Mouse (Mus musculus): ENCODE data around the gene 1110032A03Rik. TPM values are rescaled to one million over a fixed set of nuclear protein-coding genes. Genes with fewer than 3 reads are reported as not detected.
A peak's percentile ranks its signal among the peaks of the same experiment; 100 is the strongest.

The 1110032A03Rik gene
- total RNA-seq (2018; cell fraction: chromatin; rRNA removed), result 10 to 100 TPM in 8 of 26 experiments, 1 to 10 TPM in 18; 1.6 to 25.2 (median 6.7) TPM
- 10 to 100 TPM; 13.7 to 32.0 (median 18.3) TPM for total RNA-seq (2018; cell fraction: cytosol; rRNA removed)
- total RNA-seq (2018; cell fraction: nucleus; rRNA removed), result 10 to 100 TPM in 7 of 26 experiments, 1 to 10 TPM in 19; 1.5 to 19.7 (median 7.3) TPM
- 11.0 to 58.1 TPM (median 28.0 TPM) in 3 replicates for polyA plus RNA-seq (2018)

DNA sequence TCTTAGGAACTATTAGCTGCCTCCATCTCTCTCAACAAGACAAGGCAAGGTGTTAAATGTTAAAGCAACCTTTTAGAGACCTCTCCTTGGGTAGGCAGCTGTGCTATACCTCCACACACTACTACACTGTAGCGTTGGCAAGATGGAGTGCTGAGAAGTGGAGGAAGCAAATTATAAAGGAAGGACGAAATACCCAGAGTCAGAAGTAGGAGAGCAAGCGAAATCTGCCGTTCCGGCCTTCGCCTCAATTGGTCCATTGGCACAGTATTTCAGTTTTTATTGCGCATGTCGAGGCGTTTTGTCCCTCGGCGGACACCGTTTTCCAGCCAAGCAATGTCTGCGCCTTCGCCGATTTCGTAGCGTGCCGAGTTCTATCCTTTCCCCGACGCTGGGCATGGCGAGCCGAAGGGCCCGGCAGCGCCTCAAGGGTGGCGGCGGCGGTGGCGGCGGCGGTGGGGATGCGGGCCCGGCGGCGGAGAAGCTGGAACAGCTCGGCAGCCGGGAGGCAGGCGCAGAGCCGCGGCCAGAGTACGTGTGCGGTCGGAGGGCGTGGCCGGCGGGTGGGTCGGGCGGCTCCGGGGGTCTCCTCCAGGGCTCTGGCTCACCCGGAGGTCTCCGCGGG is at the start of gene 1110032A03Rik, which contains the start of gene Alg9:
1110032A03Rik (minus strand) TSS at position 530 of the 622 bp plus-strand sequence.
Alg9 (plus strand) TSS at position 29 of the 622 bp plus-strand sequence.
- H3K4me3 ChIP-seq (ENCODE audit: inconsistent target), result peak within 1 kb of the TSS; percentile 48
- peak within 1 kb of the TSS; percentile 65 for H3K27ac ChIP-seq
- H3K36me3 ChIP-seq (ENCODE audit: inconsistent target), result no peaks in the 10 kb centered on the region
- WGBS (ENCODE audit: missing documents), result under 1% methylated on average over 50 of the region's 51 CpGs
- no peaks in the 10 kb centered on the region; the same call in 1 of the 2 replicates for H3K79me2 ChIP-seq (ENCODE audit: inconsistent target)

- Histone ChIP-seq H3K79me2 (ENCODE audit: inconsistent target) (no peaks in the 10 kb centered on the region), H3K36me3 (ENCODE audit: inconsistent target) (peaks cover 6% of the 10 kb centered on the region; the same call in 1 of the 2 replicates), H3K27ac (no peak overlapping the region), H3K4me3 (ENCODE audit: inconsistent target) (no peak overlapping the region)
- WGBS (ENCODE audit: missing documents), result 93% methylated on average over 10 of the region's 11 CpGs
Observed at GRCm38 (mm10) chr9:50823779-50824453, 48.6 kb upstream of the 1110032A03Rik start.

DNA sequence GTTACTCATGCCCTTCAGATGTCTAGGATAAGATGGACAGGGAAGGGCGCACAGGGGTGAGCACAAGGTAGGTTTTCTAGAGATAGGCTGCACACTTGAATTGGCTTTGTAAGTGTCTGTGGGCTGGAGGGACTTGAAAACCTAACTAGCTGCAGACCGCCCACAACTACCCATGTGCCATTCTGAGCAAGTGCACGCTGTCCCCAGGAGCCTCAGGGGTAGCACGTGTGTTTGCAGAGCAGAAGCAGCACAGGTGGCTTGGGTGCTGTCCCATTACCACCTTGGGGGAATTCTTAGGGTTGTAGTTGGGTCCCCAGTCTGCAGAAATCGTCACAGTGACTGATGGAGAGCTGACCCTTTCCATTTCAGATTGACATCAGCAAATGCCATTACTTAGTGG is 46.9 kb upstream of the 1110032A03Rik start:
- no peak overlapping the region for H3K27ac ChIP-seq
- 96% methylated on average over 5 of the region's 5 CpGs for WGBS (ENCODE audit: missing documents)

GRCm38 (mm10) chr9:50821651-50822050 is 46.3 kb upstream of the 1110032A03Rik start:
- 98% methylated on average over 6 of the region's 6 CpGs for WGBS (ENCODE audit: missing documents)
- Histone ChIP-seq H3K79me2 (ENCODE audit: inconsistent target) (no peaks in the 10 kb centered on the region), H3K27ac (no peak overlapping the region), H3K4me3 (ENCODE audit: inconsistent target) (no peak overlapping the region), H3K36me3 (ENCODE audit: inconsistent target) (peaks cover 6% of the 10 kb centered on the region; the same call in 1 of the 2 replicates)

More for the DNA sequence above, 46.9 kb upstream of the 1110032A03Rik start:
- Histone ChIP-seq H3K79me2 (ENCODE audit: inconsistent target) (no peaks in the 10 kb centered on the region), H3K4me3 (ENCODE audit: inconsistent target) (no peak overlapping the region), H3K36me3 (ENCODE audit: inconsistent target) (peaks cover 6% of the 10 kb centered on the region; the same call in 1 of the 2 replicates)

DNA sequence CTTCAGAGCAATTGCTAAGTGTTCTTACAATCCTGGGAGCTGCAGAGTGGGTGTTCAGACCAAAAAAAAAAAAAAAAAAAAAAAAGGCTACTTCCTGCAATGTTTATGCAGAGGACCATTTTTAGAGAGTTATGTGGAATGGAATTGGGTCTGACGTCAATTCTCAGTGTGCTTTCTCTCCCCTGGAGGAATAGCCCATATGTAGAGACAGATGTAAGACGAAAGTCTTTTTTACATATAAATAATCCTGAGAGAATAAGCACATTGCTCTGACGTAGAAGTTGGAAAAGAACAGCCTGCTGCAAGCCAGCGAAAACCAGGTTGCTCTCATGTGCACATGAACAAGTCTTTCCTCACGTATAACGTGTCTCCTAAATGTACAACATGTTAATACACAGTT is 44.4 kb upstream of the 1110032A03Rik start:
- Histone ChIP-seq H3K36me3 (ENCODE audit: inconsistent target) (peaks cover 6% of the 10 kb centered on the region; the same call in 1 of the 2 replicates), H3K79me2 (ENCODE audit: inconsistent target) (no peaks in the 10 kb centered on the region), H3K27ac (no peak overlapping the region), H3K4me3 (ENCODE audit: inconsistent target) (no peak overlapping the region)
- WGBS (ENCODE audit: missing documents), result 97% methylated on average over 6 of the region's 6 CpGs

DNA sequence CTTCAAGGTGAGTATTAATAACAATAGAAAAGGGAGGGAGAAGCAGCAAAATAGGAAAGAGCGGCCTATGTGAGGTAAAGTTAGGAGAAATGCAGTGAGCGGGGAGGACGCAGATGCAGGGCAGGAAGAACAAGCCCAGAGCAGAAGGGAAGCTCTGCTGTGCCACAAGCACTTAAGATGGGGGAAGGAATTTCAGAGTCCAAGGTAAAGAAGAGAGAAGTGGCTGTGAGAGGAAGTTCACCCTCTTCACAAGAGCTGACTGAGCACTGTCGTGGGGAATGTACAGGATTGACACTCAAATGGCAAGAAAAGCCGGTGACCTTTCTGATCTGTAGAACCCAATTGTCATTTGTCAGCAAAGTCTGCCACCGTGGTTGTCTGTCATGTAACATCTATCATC is 42.7 kb upstream of the 1110032A03Rik start:
- Histone ChIP-seq H3K79me2 (ENCODE audit: inconsistent target) (no peaks in the 10 kb centered on the region), H3K27ac (no peak overlapping the region), H3K36me3 (ENCODE audit: inconsistent target) (peaks cover 18% of the 10 kb centered on the region), H3K4me3 (ENCODE audit: inconsistent target) (no peak overlapping the region)
- 37% methylated on average over 6 of the region's 6 CpGs for WGBS (ENCODE audit: missing documents)

GRCm38 (mm10) chr9:50816512-50816911 is 41.2 kb upstream of the 1110032A03Rik start:
- Histone ChIP-seq H3K27ac (no peak overlapping the region), H3K79me2 (ENCODE audit: inconsistent target) (no peaks in the 10 kb centered on the region), H3K36me3 (ENCODE audit: inconsistent target) (peaks cover 21% of the 10 kb centered on the region; the same call in 1 of the 2 replicates), H3K4me3 (ENCODE audit: inconsistent target) (no peak overlapping the region)
- WGBS (ENCODE audit: missing documents), result 92% methylated on average over 1 of the region's 1 CpGs

- Histone ChIP-seq H3K27ac (no peak overlapping the region), H3K36me3 (ENCODE audit: inconsistent target) (peaks cover 21% of the 10 kb centered on the region; the same call in 1 of the 2 replicates), H3K4me3 (ENCODE audit: inconsistent target) (no peak overlapping the region), H3K79me2 (ENCODE audit: inconsistent target) (no peaks in the 10 kb centered on the region)
- 91% methylated on average over 4 of the region's 4 CpGs for WGBS (ENCODE audit: missing documents)
Observed at GRCm38 (mm10) chr9:50815666-50816065, 40.3 kb upstream of the 1110032A03Rik start.

- WGBS (ENCODE audit: missing documents), result 98% methylated on average over 5 of the region's 5 CpGs
- H3K27ac ChIP-seq, result no peak overlapping the region
- no peak overlapping the region for H3K4me3 ChIP-seq (ENCODE audit: inconsistent target)
- no peaks in the 10 kb centered on the region for H3K79me2 ChIP-seq (ENCODE audit: inconsistent target)
- H3K36me3 ChIP-seq (ENCODE audit: inconsistent target), result peaks cover 31% of the 10 kb centered on the region
Observed at GRCm38 (mm10) chr9:50813796-50814195, 38.5 kb upstream of the 1110032A03Rik start.

DNA sequence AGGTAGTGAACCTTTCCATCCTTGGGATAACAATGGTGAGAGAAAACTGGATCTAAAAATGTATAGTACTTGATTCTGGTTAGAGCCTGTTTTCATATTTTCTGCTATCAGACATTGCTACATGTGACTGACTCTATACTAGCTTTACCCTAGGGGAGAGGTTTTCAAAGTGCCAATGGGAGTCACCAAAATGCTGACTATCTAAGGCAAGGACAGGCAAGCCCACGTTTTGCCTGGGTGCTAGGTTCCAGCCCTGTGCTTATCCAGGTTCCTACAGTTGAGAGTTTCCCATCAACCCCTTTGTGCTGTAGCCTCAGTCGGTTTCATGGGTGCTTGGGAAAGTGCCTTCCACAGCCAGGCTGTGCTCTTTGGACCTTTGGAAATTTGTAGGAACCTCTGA is 36.4 kb upstream of the 1110032A03Rik start:
- Histone ChIP-seq H3K4me3 (ENCODE audit: inconsistent target) (no peak overlapping the region), H3K79me2 (ENCODE audit: inconsistent target) (no peaks in the 10 kb centered on the region), H3K36me3 (ENCODE audit: inconsistent target) (peaks cover 37% of the 10 kb centered on the region), H3K27ac (no peak overlapping the region)
- WGBS (ENCODE audit: missing documents), result 86% methylated on average over 2 of the region's 2 CpGs

DNA sequence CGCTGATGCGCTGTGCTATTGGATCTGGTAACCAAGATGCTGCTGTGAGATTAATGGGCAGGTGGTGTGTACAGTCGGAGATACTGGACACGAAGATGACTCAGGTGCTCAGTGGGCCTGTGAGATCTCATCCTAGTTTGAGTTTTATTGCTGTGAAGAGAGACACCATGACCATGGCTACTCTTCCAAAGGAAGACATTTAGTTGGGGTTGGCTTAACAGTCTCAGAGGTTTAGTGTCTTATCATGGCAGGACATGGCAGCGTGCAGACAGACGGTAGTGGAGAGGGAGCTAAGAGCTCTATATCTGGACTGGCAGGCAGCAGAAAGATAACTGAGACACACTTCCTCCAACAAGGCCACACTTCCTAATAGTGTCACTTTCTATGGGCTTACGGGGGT is 35.9 kb upstream of the 1110032A03Rik start:
- H3K36me3 ChIP-seq (ENCODE audit: inconsistent target), result peaks cover 42% of the 10 kb centered on the region
- 87% methylated on average over 7 of the region's 7 CpGs for WGBS (ENCODE audit: missing documents)
- no peak overlapping the region for H3K27ac ChIP-seq
- no peak overlapping the region for H3K4me3 ChIP-seq (ENCODE audit: inconsistent target)
- no peaks in the 10 kb centered on the region for H3K79me2 ChIP-seq (ENCODE audit: inconsistent target)

DNA sequence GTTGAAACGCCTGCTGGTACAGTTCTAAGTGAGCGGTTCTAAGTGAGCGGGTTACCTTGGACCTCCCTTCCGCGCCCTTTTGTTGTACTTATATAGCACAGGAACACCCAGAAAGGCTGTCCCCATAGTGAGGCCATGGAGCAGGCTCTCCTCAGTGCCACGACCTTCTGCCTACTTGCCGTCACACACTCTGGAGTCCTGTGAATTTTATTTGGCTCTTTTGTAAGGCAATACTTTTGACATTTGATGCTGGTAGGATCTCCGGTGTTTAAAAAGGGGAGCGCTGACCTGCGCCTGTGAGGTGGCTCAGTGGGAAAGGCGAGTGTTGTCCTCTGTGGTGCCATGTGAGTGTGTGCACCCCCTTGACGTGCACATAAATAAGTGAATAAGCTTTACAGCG is 33.8 kb upstream of the 1110032A03Rik start:
- H3K27ac ChIP-seq, result no peak overlapping the region

DNA sequence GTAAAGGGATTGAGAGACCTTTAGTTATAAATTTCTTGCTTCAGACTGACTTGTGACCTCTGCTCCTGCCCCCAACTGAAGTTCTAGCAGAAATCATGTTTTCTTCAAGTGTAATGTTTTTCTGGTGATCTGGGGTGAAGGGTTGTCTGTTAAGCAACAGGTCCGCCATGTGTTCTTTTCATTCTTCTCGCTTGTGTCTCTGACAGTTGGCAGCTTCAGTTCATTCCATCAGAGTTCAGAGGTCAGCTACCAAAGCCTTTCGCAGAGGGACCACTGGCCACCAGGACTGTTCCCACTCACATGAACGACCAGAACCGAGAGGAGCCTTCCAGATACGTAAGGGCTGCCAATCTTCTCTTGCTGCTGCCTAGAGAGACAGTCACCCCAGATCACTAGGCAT is 33.2 kb upstream of the 1110032A03Rik start:
- 97% methylated on average over 6 of the region's 6 CpGs for WGBS (ENCODE audit: missing documents)
- H3K36me3 ChIP-seq (ENCODE audit: inconsistent target), result peaks cover 55% of the 10 kb centered on the region
- no peak overlapping the region for H3K4me3 ChIP-seq (ENCODE audit: inconsistent target)
- no peak overlapping the region for H3K27ac ChIP-seq
- no peaks in the 10 kb centered on the region for H3K79me2 ChIP-seq (ENCODE audit: inconsistent target)

More for the DNA sequence above, 33.8 kb upstream of the 1110032A03Rik start:
- no peaks in the 10 kb centered on the region for H3K79me2 ChIP-seq (ENCODE audit: inconsistent target)
- no peak overlapping the region for H3K4me3 ChIP-seq (ENCODE audit: inconsistent target)
- H3K36me3 ChIP-seq (ENCODE audit: inconsistent target), result peaks cover 55% of the 10 kb centered on the region
- 98% methylated on average over 13 of the region's 13 CpGs for WGBS (ENCODE audit: missing documents)

- Histone ChIP-seq H3K4me3 (ENCODE audit: inconsistent target) (no peak overlapping the region), H3K36me3 (ENCODE audit: inconsistent target) (peaks cover 48% of the 10 kb centered on the region), H3K79me2 (ENCODE audit: inconsistent target) (no peaks in the 10 kb centered on the region), H3K27ac (no peak overlapping the region)
- 90% methylated on average over 7 of the region's 7 CpGs for WGBS (ENCODE audit: missing documents)
Observed at GRCm38 (mm10) chr9:50803055-50803671, 27.8 kb upstream of the 1110032A03Rik start.

Data from macrophage (primary cell).